Mouse (Mus musculus): ENCODE results near the gene Cdkn2aip.

DNA sequence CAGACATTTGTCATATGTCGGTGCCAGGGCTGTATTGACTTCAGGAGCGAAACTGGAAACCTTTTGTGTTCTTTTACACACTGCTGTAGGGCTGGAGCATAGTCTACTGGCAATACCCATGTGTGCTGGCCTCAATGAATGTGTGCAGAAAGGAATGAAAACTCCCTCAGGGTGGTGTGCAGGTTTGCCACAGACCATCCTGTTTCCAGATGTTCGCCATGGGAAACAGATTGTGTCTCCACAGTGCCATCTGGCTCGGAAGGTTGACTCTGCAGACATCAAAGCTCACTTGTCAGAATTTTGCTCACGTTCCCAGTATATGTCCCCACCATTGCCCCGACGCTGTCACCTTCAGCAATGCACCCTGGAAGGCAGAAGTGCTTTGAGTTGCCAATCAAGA, 23.4 kb upstream of the Cdkn2aip start:
- TF ChIP-seq CTCF (IDR thresholded peaks at IDR 0.05; ENCODE audit: control insufficient read depth, insufficient read depth, low read length) (no peak), POLR2A (IDR thresholded peaks at IDR 0.05; ENCODE audit: borderline replicate concordance, control insufficient read depth, low read depth, low read length) (no peak)
